Mouse (Mus musculus) spleen, postnatal 36 days (tissue): ENCODE data around the gene Vapb.

Experiments used
- DNase-seq, 2 experiments: peaks; one replicate each; pipeline ENCODE4 v3.0.0; 2022; ENCODE audit warnings: low spot score in 2 of 2, mixed read lengths in 1 of 2

Vapb gene

DNA sequence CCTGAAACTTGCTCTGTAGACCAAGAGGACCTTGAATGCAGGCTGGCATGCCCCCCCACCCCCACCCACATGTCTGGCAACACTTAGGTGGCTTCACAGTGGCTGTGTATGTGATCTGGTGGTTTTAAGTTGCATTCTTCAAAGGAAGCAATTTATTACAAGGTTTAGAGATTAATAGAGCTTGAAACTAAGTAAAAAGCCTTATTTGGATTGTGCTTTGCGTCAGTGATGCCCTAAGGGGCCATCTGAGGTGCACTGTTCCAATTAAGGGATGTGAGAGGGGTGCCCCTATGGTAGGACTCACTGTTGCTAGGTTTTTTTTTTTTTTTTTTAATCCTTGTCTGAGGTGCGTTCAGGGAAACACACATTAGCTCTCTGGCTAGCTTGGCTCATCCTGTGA lies 2.9 kb upstream of the Vapb start:
- DNase-seq = no peak

- DNase-seq = no peak
These were observed 921 bp downstream of the Vapb start for GRCm38 (mm10) chr2:173738232-173738631.

- DNase-seq = no peak
These were observed 1.8 kb downstream of the Vapb start for GRCm38 (mm10) chr2:173739107-173739506.

DNA sequence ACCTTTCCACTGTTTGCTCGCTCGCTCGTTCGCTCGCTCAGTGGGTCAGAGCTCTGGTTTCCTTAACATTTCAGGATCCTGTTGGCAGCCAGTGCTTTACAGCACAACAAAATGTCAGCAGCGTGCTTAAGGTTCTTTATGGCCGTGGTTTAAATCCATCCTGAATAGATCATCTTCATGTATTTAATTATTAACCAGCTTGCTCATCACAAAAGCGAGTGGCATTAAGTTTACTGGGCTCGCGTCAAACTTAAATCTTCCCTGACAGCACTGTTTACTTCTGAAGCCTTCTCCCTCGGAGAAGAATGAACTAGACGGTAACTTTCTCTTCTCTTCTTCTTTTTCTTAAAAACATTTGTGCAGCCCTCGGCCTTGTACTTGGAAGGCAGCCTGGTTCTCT lies 4.8 kb downstream of the Vapb start:
- DNase-seq = no peak

GRCm38 (mm10) chr2:173742744-173743143 lies 5.4 kb downstream of the Vapb start:
- no peak for DNase-seq

- no peak for DNase-seq
These were observed 6.9 kb downstream of the Vapb start for GRCm38 (mm10) chr2:173744070-173744815.

DNA sequence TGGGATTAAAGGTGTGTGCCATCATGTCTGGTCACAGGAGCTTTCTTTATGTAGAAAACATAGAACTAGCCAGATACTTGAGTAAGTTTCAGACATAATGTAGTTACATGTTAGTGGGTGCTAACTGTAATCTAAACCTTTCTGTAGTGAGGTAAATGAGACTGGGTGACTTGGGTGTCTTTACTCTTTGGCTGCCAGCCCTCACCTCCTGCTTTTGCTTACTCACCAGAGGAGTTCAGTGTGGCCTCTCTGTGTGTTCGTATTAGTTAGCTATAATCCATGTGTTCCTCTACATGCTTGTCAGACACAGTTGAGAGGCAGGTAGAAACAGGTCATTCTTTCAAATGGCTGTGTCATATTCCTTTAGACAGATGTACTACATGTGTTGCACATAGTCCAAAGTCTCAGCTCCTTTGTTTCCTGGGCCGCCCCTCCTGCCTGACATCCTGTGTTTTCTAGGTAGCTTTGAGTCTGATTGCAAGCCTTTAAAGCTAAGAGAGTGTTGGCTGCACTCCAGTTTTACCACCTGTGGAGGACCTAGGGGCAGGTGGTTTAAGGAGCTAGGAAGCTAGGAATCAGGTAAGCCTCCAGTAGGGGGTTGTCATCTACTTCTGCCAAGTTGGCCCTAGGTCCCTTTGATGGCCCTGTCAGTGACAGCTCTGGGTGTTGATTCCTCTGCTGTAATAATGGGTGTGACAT lies 11.8 kb downstream of the Vapb start:
- no peak for DNase-seq

- no peak for DNase-seq
These were observed 18.3 kb downstream of the Vapb start for GRCm38 (mm10) chr2:173755433-173756144.

DNA sequence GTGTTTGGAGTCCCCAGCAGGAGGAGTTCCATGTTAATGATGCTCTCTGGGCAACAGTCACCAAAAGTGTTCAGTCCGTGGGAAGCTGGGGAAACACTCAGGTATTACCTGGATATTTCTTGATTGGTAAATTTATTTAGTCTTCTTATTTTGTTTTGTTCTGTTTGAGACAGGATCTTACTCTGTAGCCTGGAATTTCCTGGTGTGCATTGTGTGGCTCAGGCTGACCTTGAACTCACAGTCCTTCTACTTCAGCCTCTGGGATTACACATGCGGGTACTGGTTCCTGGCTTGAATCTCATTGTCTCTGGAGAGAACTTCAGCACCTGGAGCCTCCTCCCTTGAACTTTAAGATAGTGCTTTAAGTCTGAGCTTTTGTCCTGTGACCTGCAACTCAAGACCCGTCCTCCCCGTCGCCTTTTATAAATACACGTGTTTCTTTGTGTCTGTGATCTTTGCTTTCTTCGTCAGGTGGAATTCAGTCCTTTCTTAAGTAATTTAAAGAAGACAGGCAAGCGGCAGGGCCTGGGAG lies 20.4 kb downstream of the Vapb start:
- DNase-seq = no peak

DNA sequence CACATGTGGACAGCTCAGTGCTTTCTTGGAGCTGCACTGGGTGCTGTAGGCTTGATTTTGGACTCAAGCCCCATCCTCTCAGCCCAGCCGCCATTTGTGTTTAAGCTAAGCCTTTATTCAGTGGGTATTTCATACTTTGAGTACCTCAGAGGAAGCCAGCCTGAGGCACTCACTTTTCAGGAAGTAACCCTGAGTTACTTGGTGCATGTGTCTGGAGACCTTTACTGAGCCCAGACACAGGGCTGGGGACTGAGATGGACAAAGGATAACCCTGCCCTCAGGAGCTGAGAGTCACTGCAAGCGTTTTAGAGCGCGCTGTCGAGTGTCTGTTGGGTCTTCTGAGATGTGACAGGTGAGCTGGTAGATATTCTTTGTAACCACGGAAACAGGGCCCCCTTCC lies 23.3 kb downstream of the Vapb start:
- no peak for DNase-seq

- no peak for DNase-seq
These were observed 27.3 kb downstream of the Vapb start for GRCm38 (mm10) chr2:173764629-173765028.

DNA sequence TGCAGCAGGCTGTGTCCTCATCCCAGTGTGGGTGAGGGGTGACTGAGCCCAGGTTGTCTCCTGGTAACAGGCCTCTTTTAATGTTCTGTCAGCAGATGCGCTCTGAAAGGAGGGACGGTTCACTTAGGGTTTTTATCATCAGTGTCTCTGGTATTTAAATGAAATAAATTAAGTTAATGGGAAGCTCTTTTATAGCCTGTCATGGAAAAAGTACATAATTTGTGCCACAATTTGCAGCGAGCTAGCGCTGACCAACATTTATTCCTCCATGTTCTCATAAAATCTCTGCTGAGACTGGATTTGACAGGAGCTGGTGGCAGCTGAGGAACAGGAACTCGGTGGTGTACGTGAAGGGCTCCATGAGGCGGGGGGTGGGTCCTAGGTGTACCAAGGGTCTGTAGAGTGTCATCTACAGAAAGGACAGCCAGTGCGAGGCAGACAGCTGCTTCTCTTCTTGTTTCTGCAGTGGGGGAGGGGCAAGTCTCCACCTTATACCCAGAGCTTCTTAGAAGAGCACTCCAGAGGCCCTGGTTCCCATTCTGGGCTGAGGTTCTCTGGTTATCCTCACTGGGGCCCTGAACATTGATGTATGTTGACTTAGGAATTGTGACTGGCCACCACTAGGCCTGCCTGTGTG lies 30.8 kb downstream of the Vapb start:
- no peak for DNase-seq

- DNase-seq = peak; percentile 20 to 29
These were observed 31.9 kb downstream of the Vapb start for GRCm38 (mm10) chr2:173769183-173769582.

DNA sequence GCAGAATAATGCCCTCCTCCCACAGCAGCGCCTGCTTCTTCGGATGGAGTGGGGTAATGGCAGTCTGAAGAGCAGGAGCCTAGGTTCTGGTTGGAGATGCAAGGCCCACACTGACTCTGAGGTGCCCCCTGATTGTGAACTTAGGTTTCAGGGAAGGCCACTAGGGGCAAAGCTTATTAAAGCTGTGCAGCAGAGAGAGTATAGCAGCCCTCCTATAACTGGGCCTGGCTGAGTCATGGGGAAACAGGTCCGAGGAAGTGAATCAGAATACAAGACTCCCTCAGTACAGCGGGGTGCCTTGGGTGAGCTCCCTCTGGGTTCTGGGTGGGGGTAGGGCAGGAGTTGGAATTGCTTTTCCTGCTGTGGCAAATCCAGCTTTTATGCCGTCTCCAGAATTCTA lies 33.3 kb downstream of the Vapb start:
- DNase-seq = no peak

GRCm38 (mm10) chr2:173771706-173772105 lies 34.4 kb downstream of the Vapb start:
- DNase-seq = no peak

- no peak for DNase-seq
These were observed 38.2 kb downstream of the Vapb start for GRCm38 (mm10) chr2:173775556-173775955.

DNA sequence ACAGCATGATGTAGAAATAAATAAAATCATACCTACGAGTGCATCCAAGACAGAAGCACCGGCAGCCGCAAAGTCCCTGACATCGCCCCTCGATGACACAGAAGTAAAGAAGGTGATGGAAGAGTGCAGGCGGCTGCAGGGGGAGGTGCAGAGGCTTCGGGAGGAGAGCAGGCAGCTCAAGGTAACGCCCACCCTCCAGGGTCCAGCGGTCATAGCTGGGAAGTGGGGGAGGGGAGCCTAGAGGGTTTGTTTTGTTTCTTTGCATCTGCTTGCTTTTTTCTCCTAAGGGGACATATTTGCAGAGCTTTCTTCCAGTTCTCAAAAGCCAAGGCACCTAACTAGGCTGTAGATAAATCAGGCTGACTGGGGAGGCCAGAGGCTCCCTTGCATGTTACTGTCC lies 38.8 kb downstream of the Vapb start:
- DNase-seq = no peak

GRCm38 (mm10) chr2:173780931-173781330 lies 43.6 kb downstream of the Vapb start:
- no peak for DNase-seq

GRCm38 (mm10) chr2:173784366-173784765 lies 47.1 kb downstream of the Vapb start:
- peak; percentile 46 to 50 for DNase-seq

DNA sequence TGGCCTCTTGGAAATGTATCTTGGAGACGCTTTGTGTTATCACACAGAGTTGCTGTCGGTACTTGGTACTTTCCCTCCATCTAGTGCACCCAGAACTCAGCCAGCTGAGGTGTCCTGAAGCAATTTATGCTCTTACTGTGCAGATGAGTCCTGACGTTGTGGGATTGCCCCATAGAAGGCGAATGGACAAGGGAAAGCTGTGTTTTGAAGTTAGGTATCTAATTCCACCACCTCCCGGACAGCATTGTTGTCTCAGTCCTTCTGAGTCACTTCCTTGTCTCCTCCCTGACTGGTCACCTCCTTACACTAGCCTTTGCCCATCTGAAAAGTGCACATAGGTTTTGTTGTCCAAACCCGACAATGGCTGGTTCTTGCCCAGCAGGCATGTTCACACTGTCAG lies 47.6 kb downstream of the Vapb start:
- no peak for DNase-seq

GRCm38 (mm10) chr2:173789945-173790804 lies 52.9 kb downstream of the Vapb start:
- DNase-seq = no peak
